Mouse (Mus musculus) hindbrain, embryonic 10.5 days (tissue): ENCODE results near the gene Mapkap1. TPM values are rescaled to one million over a fixed set of nuclear protein-coding genes. Genes with fewer than 3 reads are reported as not detected.
A peak's percentile ranks its signal among the peaks of the same experiment; 100 is the strongest.

Experiments used
- DNase-seq: peaks from one replicate; pipeline ENCODE4 v3.0.0-alpha.2; 2017; ENCODE audit warnings: low spot score
- H3K27ac ChIP-seq: fragments of 300-500 bp; sonication (generic); 2 replicates; pipeline ENCODE4 v1.5.1; 2016; ENCODE audit warnings: mild to moderate bottlenecking, moderate library complexity
- H3K27me3 ChIP-seq: fragments of 300-500 bp; sonication (generic); 2 replicates; pipeline ENCODE4 v1.6.1; 2016; ENCODE audit warnings: mild to moderate bottlenecking; ENCODE audit not compliant: poor library complexity, insufficient read depth, severe bottlenecking
- H3K36me3 ChIP-seq: fragments of 300-500 bp; sonication (generic); 2 replicates; pipeline ENCODE4 v1.6.1; 2016; ENCODE audit warnings: mild to moderate bottlenecking, moderate library complexity
- H3K4me1 ChIP-seq: fragments of 300-500 bp; sonication (generic); replicated peaks from 2 replicates; pipeline ENCODE4 v1.6.1; 2016; ENCODE audit warnings: mild to moderate bottlenecking
- H3K4me3 ChIP-seq: fragments of 300-500 bp; sonication (generic); 2 replicates; pipeline ENCODE4 v1.5.1; 2016; ENCODE audit warnings: mild to moderate bottlenecking, moderate library complexity
- H3K9me3 ChIP-seq: fragments of 300-500 bp; sonication (generic); 2 replicates; pipeline ENCODE4 v1.6.1; 2016; ENCODE audit warnings: mild to moderate bottlenecking, moderate library complexity
- WGBS: fragments of 180-500 bp; shearing (Covaris S2); methylation state at CpG from one replicate; pipeline ENCODE4 v1.1.7; 2016; 5-methylcytosine and 5-hydroxymethylcytosine counted together
- polyA plus RNA-seq: library from polyadenylated mRNA; unstranded; fragments of >200 nt; fragmentation: Nextera tagmentation; extraction: Ambion mirVana; gene quantifications from 2 replicates; pipeline ENCODE4 v1.2.1, GENCODE M21; 2016

The Mapkap1 gene
- polyA plus RNA-seq, 1 experiment from 2014 or later = 105 TPM

- Histone ChIP-seq H3K27me3 (peaks cover 43% of the 10 kb centered on the region), H3K27ac (no peak overlapping the region), H3K36me3 (peaks cover 17% of the 10 kb centered on the region), H3K9me3 (no peaks in the 10 kb centered on the region), H3K4me3 (no peak overlapping the region), H3K4me1 (peaks cover 38% of the 10 kb centered on the region)
- WGBS = 87% methylated on average over 6 of the region's 6 CpGs
- no peak for DNase-seq
These were observed 263.9 kb downstream of the Mapkap1 start for GRCm38 (mm10) chr2:34670470-34670869.

GRCm38 (mm10) chr2:34671385-34672026 is 264.9 kb downstream of the Mapkap1 start:
- Histone ChIP-seq H3K27ac (peak overlapping the region; percentile 83), H3K4me1 (peaks cover 38% of the 10 kb centered on the region), H3K4me3 (peak overlapping the region; percentile 56), H3K9me3 (no peaks in the 10 kb centered on the region), H3K36me3 (peaks cover 27% of the 10 kb centered on the region), H3K27me3 (peaks cover 40% of the 10 kb centered on the region)
- WGBS = 38% methylated on average over 31 of the region's 31 CpGs
- peak; percentile 72 for DNase-seq

GRCm38 (mm10) chr2:34673846-34674245 is 267.3 kb downstream of the Mapkap1 start:
- H3K9me3 ChIP-seq = no peaks in the 10 kb centered on the region
- H3K27ac ChIP-seq = no peak overlapping the region
- H3K4me3 ChIP-seq = no peak overlapping the region
- peaks cover 50% of the 10 kb centered on the region for H3K36me3 ChIP-seq
- WGBS = 91% methylated on average over 11 of the region's 11 CpGs
- H3K27me3 ChIP-seq = peaks cover 17% of the 10 kb centered on the region
- H3K4me1 ChIP-seq = peaks cover 22% of the 10 kb centered on the region
- DNase-seq = no peak

Other genes with a start within 250 kb of the Mapkap1 start
- 42.9 and 56.6 TPM in 2 replicates for gene Pbx3, start 33.6 kb upstream of the Mapkap1 start, polyA plus RNA-seq